ENCODE assay signal across 29 mouse cellular contexts in the genomic region with DNA sequence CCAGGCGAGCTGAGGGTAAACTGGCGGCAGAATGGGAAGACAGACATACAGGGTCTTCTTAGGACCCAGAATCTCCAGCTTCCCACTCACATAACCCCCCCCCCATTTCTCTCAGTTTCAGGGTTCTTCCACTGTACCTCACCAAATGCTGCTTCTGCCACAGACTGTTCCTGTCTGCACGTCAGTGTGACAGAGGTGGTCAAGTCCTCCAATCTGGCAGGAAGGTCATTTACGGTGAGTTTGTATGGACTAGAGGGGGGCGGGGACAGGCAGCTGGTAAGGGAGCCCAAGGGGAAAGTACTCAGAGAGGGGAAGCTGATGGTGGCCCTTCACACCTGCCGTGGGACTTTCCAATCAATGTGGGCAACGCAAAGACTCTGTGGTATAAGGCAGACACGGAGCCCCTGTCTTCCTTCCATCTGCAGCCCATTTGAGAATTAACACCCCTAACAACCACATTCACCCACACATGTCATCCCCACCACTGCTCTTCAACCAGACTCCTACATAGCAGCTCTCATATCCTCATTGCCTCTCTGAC. TPM values are rescaled to one million over a fixed set of nuclear protein-coding genes. Genes with fewer than 3 reads are reported as not detected.
A peak's percentile ranks its signal among the peaks of the same experiment; 100 is the strongest.
DNase-seq lines count a peak whose midpoint lies in the region; ATAC-seq and TF ChIP-seq lines count a peak whose summit lies in the region.
"Had no signal": no experiment of that assay in that cellular context is flagged by ENCODE, and none has a peak within 500 bp of the region (broad histone marks: within the 10 kb centered on the region; RNA-seq: fewer than 3 reads in every experiment).

No protein-coding gene starts in this region.

- no peak for DNase-seq in heart, adult 2 months
- no peak for DNase-seq in heart, adult 9 months (ENCODE audit: low spot score in 2 of 2)
- no peak for DNase-seq in heart, adult 8-10 months (ENCODE audit: low spot score)
- peak; percentile 66 for DNase-seq in CH12.LX (ENCODE audit: extremely low read depth)
- DNase-seq in natural killer cell, adult 2 months (ENCODE audit: low spot score in 2 of 2): peak; percentile 75 to 87
- no peak for DNase-seq in MN1 (ENCODE audit: low spot score)
- DNase-seq in layer of hippocampus, postnatal 25 days (ENCODE audit: extremely low spot score in 1 of 2, low spot score in 1 of 2): no peak
- DNase-seq: adrenal gland, adult 8-10 months; cerebellum, adult 18-20 months; cerebellum, postnatal 25 days; gastrocnemius, postnatal 36 days; kidney, adult 18-20 months; kidney, postnatal 14 days; layer of hippocampus, postnatal 36 days; liver, postnatal 0 days had no signal

- H3K9me3 ChIP-seq in heart, embryonic 15.5 days (replicated peaks): no peaks in the 10 kb centered on the region
- no peaks in the 10 kb centered on the region for H3K9me3 ChIP-seq in CH12.LX (replicated peaks; ENCODE audit: low read length)
- H3K9me3 ChIP-seq: embryonic facial prominence, embryonic 12.5 days; forebrain, embryonic 13.5 days; limb, embryonic 12.5 days; midbrain, embryonic 10.5 days had no signal

- no peak for TF ChIP-seq EP300 in heart, adult 2 months (IDR thresholded peaks at IDR 0.05; ENCODE audit: insufficient read depth, low read depth, low read length)
- peak; percentile 56 for TF ChIP-seq EP300 in CH12.LX (IDR thresholded peaks at IDR 0.05; ENCODE audit: low read length)

- peaks cover 5% of the 10 kb centered on the region for H3K36me3 ChIP-seq in heart, adult 2 months (ENCODE audit: control insufficient read depth, insufficient read depth, low read length)
- H3K36me3 ChIP-seq in heart, embryonic 15.5 days: no peaks in the 10 kb centered on the region
- H3K36me3 ChIP-seq in CH12.LX (replicated peaks in 1 of 2; ENCODE audit: control insufficient read depth in 1 of 2, insufficient read depth in 1 of 2, low read length in 1 of 2): peaks cover 70 to 87% of the 10 kb centered on the region in 2 experiments
- H3K36me3 ChIP-seq: embryonic facial prominence, embryonic 12.5 days; limb, embryonic 12.5 days; midbrain, embryonic 10.5 days had no signal

- no peak for TF ChIP-seq POLR2A in heart, adult 2 months (IDR thresholded peaks at IDR 0.05; ENCODE audit: insufficient read depth, low read depth, low read length)
- no peak for TF ChIP-seq POLR2A in CH12.LX (IDR thresholded peaks at IDR 0.05; ENCODE audit: low read depth, low read length)

- H3K4me2 ChIP-seq in heart, embryonic 15.5 days: no peak overlapping the region
- no peak overlapping the region for H3K4me2 ChIP-seq in CH12.LX (ENCODE audit: insufficient read depth, low read depth, poor library complexity, severe bottlenecking)
- H3K4me2 ChIP-seq: embryonic facial prominence, embryonic 12.5 days; forebrain, embryonic 13.5 days; limb, embryonic 12.5 days; liver, embryonic 11.5 days had no signal

- no peak overlapping the region for H3K4me3 ChIP-seq in heart, adult 2 months
- no peak overlapping the region for H3K4me3 ChIP-seq in heart, embryonic 15.5 days
- H3K4me3 ChIP-seq in CH12.LX (replicated peaks in 1 of 3; ENCODE audit: low read depth in 2 of 3, low read length in 2 of 3, poor library complexity in 1 of 3): no peak overlapping the region
- H3K4me3 ChIP-seq: embryonic facial prominence, embryonic 12.5 days; forebrain, embryonic 13.5 days; layer of hippocampus, adult 2 months; limb, embryonic 12.5 days; midbrain, embryonic 10.5 days had no signal

- H3K27ac ChIP-seq in heart, adult 2 months: peak overlapping the region; percentile 55; the same call in 1 of the 2 replicates
- H3K27ac ChIP-seq in heart, embryonic 15.5 days: peak overlapping the region; percentile 68; the same call in 1 of the 2 replicates
- H3K27ac ChIP-seq in CH12.LX (ENCODE audit: insufficient read depth, low read depth): peak overlapping the region; percentile 35; the same call in 1 of the 2 replicates
- H3K27ac ChIP-seq: embryonic facial prominence, embryonic 12.5 days; forebrain, embryonic 13.5 days; layer of hippocampus, adult 2 months; limb, embryonic 12.5 days; midbrain, embryonic 10.5 days had no signal

- intact Hi-C loops in heart, adult 2 months (cut with DNase I): loop anchor here (5.0 kb wide), 1 partner anchor 113 kb away; a partner anchor contains a TSS

- in situ Hi-C loops in CH12.LX (cut with MboI; ENCODE audit: low pct_ligation_motif_present, low pct_unique_long_range_greater_than_20kb, low sequenced_read_pairs): no loop called here

- TF ChIP-seq RAD21 in CH12.LX (IDR thresholded peaks at IDR 0.05; ENCODE audit: low read depth, low read length): no peak

- H3K4me1 ChIP-seq in heart, adult 2 months (ENCODE audit: control insufficient read depth, insufficient read depth, low read length): peaks cover 10% of the 10 kb centered on the region
- H3K4me1 ChIP-seq in heart, embryonic 15.5 days (replicated peaks): peaks cover 22% of the 10 kb centered on the region
- H3K4me1 ChIP-seq in CH12.LX (ENCODE audit: control insufficient read depth in 1 of 2, insufficient read depth in 2 of 2): peaks cover 9 to 61% of the 10 kb centered on the region in 2 experiments
- H3K4me1 ChIP-seq: forebrain, embryonic 13.5 days had no signal

- no peak for ATAC-seq in heart, embryonic 15.5 days (replicated peaks; ENCODE audit: insufficient number of reproducible peaks, insufficient read depth, low FRiP score, low read depth)
- ATAC-seq: activated CD4-positive, CD25-positive, alpha-beta regulatory T cell, adult 4 months; forebrain, embryonic 13.5 days; liver, postnatal 0 days; lung, postnatal 0 days had no signal

- dilution Hi-C loops in CH12.LX (cut with MboI; ENCODE audit: extremely low pct_ligation_motif_present, extremely low pct_unique_long_range_greater_than_20kb, low sequenced_read_pairs): no loop called here

- no peak for TF ChIP-seq CTCF in heart, adult 2 months (IDR thresholded peaks at IDR 0.05)
- TF ChIP-seq CTCF in CH12.LX (conservative IDR thresholded peaks at IDR 0.05 in 1 of 2, IDR thresholded peaks at IDR 0.05 in 1 of 2; ENCODE audit: low read depth in 2 of 2, low read length in 2 of 2): no peak

- no peaks in the 10 kb centered on the region for H3K27me3 ChIP-seq in heart, adult 2 months (ENCODE audit: control insufficient read depth, insufficient read depth, low read length)
- no peaks in the 10 kb centered on the region for H3K27me3 ChIP-seq in heart, embryonic 15.5 days
- H3K27me3 ChIP-seq in CH12.LX (replicated peaks): no peaks in the 10 kb centered on the region
- H3K27me3 ChIP-seq: forebrain, embryonic 13.5 days had no signal

- no peaks in the 10 kb centered on the region for H3K79me2 ChIP-seq in heart, adult 2 months (replicated peaks; ENCODE audit: control insufficient read depth, insufficient read depth, low read length)
- no peaks in the 10 kb centered on the region for H3K79me2 ChIP-seq in CH12.LX (replicated peaks; ENCODE audit: control insufficient read depth, extremely low read depth, insufficient read depth, poor library complexity, severe bottlenecking)

- WGBS in heart, adult 2 months: 68% methylated on average over 8 of the region's 8 CpGs
- 69% methylated on average over 8 of the region's 8 CpGs for WGBS in heart, embryonic 15.5 days

- H3K9ac ChIP-seq in heart, adult 2 months (ENCODE audit: low read depth, low read length): no peak overlapping the region
- H3K9ac ChIP-seq in heart, embryonic 15.5 days: no peak overlapping the region
- no peak overlapping the region for H3K9ac ChIP-seq in CH12.LX (ENCODE audit: insufficient read depth, low read depth)
- H3K9ac ChIP-seq: embryonic facial prominence, embryonic 12.5 days; forebrain, embryonic 13.5 days; limb, embryonic 12.5 days; liver, postnatal 0 days had no signal

TF ChIP-seq in CH12.LX, 34 proteins besides CTCF, POLR2A, EP300 and RAD21 (continues in another document):
- TF ChIP-seq RCOR1 (conservative IDR thresholded peaks at IDR 0.05; ENCODE audit: low read depth, low read length) (no peak), POLR2AphosphoS2 (IDR thresholded peaks at IDR 0.05; ENCODE audit: low read depth, low read length) (no peak), USF2 (conservative IDR thresholded peaks at IDR 0.05; ENCODE audit: low read depth, low read length) (no peak), TCF12 (IDR thresholded peaks at IDR 0.05; ENCODE audit: low read depth, low read length) (no peak; the same call in 1 of the 2 replicates), TBP (conservative IDR thresholded peaks at IDR 0.05; ENCODE audit: low read depth, low read length) (no peak), JUN (IDR thresholded peaks at IDR 0.05; ENCODE audit: insufficient read depth, low read depth, low read length) (no peak), SIN3A (IDR thresholded peaks at IDR 0.05; ENCODE audit: low read length) (0 out of 2 replicates have a peak, but pooled peaks have one; percentile 5), GABPA (IDR thresholded peaks at IDR 0.05; ENCODE audit: insufficient replicate concordance, low read depth, low read length) (no peak), MEF2A (IDR thresholded peaks at IDR 0.05; ENCODE audit: borderline replicate concordance, low read depth, low read length) (no peak), KAT2A (IDR thresholded peaks at IDR 0.05; ENCODE audit: insufficient replicate concordance, low read length) (no peak)

RNA-seq across cellular contexts. Expression of a gene that starts 10.2 kb away (rescaled TPM):
- not detected for total RNA-seq in heart, adult 2 months (2021)
- 0.56 and 0.61 TPM in 2 replicates for polyA plus RNA-seq in heart, adult 2 months (2012; rRNA removed)
- polyA plus RNA-seq in heart, embryonic 15.5 days (2015; fragmentation: Nextera tagmentation; extraction: Ambion mirVana): 0.19 TPM in 1 of 2 replicates, not detected in the other
- total RNA-seq in heart, adult 8-10 months (2022): under 1 TPM in 3 of 4 experiments, not detected in 1; 0.11 to 0.25 (median 0.16) TPM
- total RNA-seq in CH12.LX (2012; rRNA removed): 4.1 and 4.2 TPM in 2 replicates
- total RNA-seq in CH12.LX (2014; rRNA removed): 4.0 and 5.1 TPM in 2 replicates
- polyA plus RNA-seq in CH12.LX (2012; ENCODE audit: insufficient read length, low read depth): 6.4 and 7.2 TPM in 2 replicates
- not detected for total RNA-seq in layer of hippocampus, postnatal 25 days (2021)
- total RNA-seq: gastrocnemius, adult 18-20 months; gastrocnemius, postnatal 36 days; layer of hippocampus, postnatal 36 days; left cerebral cortex, postnatal 14 days; MEL had no signal
- polyA plus RNA-seq: activated CD4-positive, CD25-positive, alpha-beta regulatory T cell, adult 4 months; forebrain, embryonic 13.5 days; hindbrain, embryonic 11.5 days; limb, embryonic 12.5 days; liver, embryonic 11.5 days; midbrain, embryonic 10.5 days; neural tube, embryonic 11.5 days had no signal

RNA-seq across cellular contexts. Expression of a gene that starts 41.1 kb away (rescaled TPM):
- total RNA-seq in heart, adult 2 months (2021): not detected
- 0.26 TPM in 1 of 2 replicates, not detected in the other for polyA plus RNA-seq in heart, adult 2 months (2012; rRNA removed)
- 1.0 and 1.4 TPM in 2 replicates for polyA plus RNA-seq in heart, embryonic 15.5 days (2015; fragmentation: Nextera tagmentation; extraction: Ambion mirVana)
- not detected for total RNA-seq in heart, adult 8-10 months (2022)
- total RNA-seq in CH12.LX (2012; rRNA removed) (not detected in 2 replicates), CH12.LX (2014; rRNA removed) (not detected in 2 replicates)
- not detected in 2 replicates for polyA plus RNA-seq in CH12.LX (2012; ENCODE audit: insufficient read length, low read depth)
- 1 to 10 TPM; 2.0 to 2.4 TPM for total RNA-seq in layer of hippocampus, postnatal 25 days (2021)
- total RNA-seq: adrenal gland, adult 8-10 months; gastrocnemius, adult 18-20 months; gastrocnemius, postnatal 36 days; MEL had no signal
- polyA plus RNA-seq: activated CD4-positive, CD25-positive, alpha-beta regulatory T cell, adult 4 months; forebrain, embryonic 13.5 days; liver, postnatal 0 days had no signal

RNA-seq across cellular contexts. Expression of a gene that starts 42.9 kb away (rescaled TPM):
- 1 to 10 TPM; 3.6 to 6.1 TPM for total RNA-seq in heart, adult 2 months (2021)
- 9.0 and 11.4 TPM in 2 replicates for polyA plus RNA-seq in heart, adult 2 months (2012; rRNA removed)
- polyA plus RNA-seq in heart, embryonic 15.5 days (2015; fragmentation: Nextera tagmentation; extraction: Ambion mirVana): 4.3 and 7.1 TPM in 2 replicates
- 1 to 10 TPM; 2.4 to 6.9 (median 3.8) TPM for total RNA-seq in heart, adult 8-10 months (2022)
- 88.4 and 102 TPM in 2 replicates for total RNA-seq in CH12.LX (2012; rRNA removed)
- total RNA-seq in CH12.LX (2014; rRNA removed): 80.9 and 82.9 TPM in 2 replicates
- polyA plus RNA-seq in CH12.LX (2012; ENCODE audit: insufficient read length, low read depth): 90.2 and 95.9 TPM in 2 replicates
- total RNA-seq in layer of hippocampus, postnatal 25 days (2021): 1 to 10 TPM; 1.6 to 2.0 TPM
- polyA plus RNA-seq: activated CD4-positive, CD25-positive, alpha-beta regulatory T cell, adult 4 months had no signal

Comparison
In these comparisons a context has a peak if more than half of its experiments do, and no peak if none do; other contexts are left out.
1. DNase-seq: peak in CH12.LX (single experiment) and natural killer cell, adult 2 months (2 of 2); none in heart, adult 2 months (0 of 2), heart, adult 9 months (0 of 2), heart, adult 8-10 months (single experiment), MN1 (single experiment) and layer of hippocampus, postnatal 25 days (0 of 2).
2. RNA of a gene that starts 42.9 kb away (total RNA-seq): 80.9 to 102 TPM in CH12.LX; 3.6 to 6.1 TPM in heart, adult 2 months, 2.4 to 6.9 TPM in heart, adult 8-10 months and 1.6 to 2.0 TPM in layer of hippocampus, postnatal 25 days; every median in the first group is over 10 times any median in the second.
3. Peak in every context shown above with its lines, with median percentiles within 50 percentile points of each other: H3K27ac ChIP-seq.